Mouse (Mus musculus) lung, embryonic 15.5 days (tissue): ENCODE data around the gene Aida. TPM values are rescaled to one million over a fixed set of nuclear protein-coding genes. Genes with fewer than 3 reads are reported as not detected.
A peak's percentile ranks its signal among the peaks of the same experiment; 100 is the strongest.
"Not testable (repeated sequence)": the region's sequence is repeated elsewhere in the genome, so short reads cannot be mapped to it uniquely, and the experiment has no call there.

Source experiments
- ATAC-seq: fragments of 200-750 bp; cut with Nextera tagmentation; 2 replicates; pipeline ENCODE4 v1.8.0; 2017; ENCODE audit warnings: moderate number of reproducible peaks, borderline replicate concordance; ENCODE audit not compliant: low FRiP score, low TSS enrichment; ENCODE audit errors: extremely low read depth
- H3K27ac ChIP-seq: fragments of 300-500 bp; sonication (generic); 2 replicates; pipeline ENCODE4 v1.5.1; 2015; ENCODE audit warnings: moderate library complexity, mild to moderate bottlenecking, inconsistent platforms
- H3K27me3 ChIP-seq: fragments of 300-500 bp; sonication (generic); 2 replicates; pipeline ENCODE4 v1.6.1; 2015; ENCODE audit warnings: inconsistent platforms
- H3K36me3 ChIP-seq: fragments of 300-500 bp; sonication (generic); 2 replicates; pipeline ENCODE4 v1.6.1; 2015; ENCODE audit warnings: inconsistent platforms
- H3K4me1 ChIP-seq: fragments of 300-500 bp; sonication (generic); 2 replicates; pipeline ENCODE4 v1.6.1; 2015; ENCODE audit warnings: inconsistent platforms
- H3K4me2 ChIP-seq: fragments of 300-500 bp; sonication (generic); 2 replicates; pipeline ENCODE4 v1.6.1; 2015; ENCODE audit warnings: inconsistent platforms, mild to moderate bottlenecking, moderate library complexity
- H3K4me3 ChIP-seq: fragments of 300-500 bp; sonication (generic); 2 replicates; pipeline ENCODE4 v1.5.1; 2015; ENCODE audit warnings: mild to moderate bottlenecking, inconsistent platforms
- H3K9ac ChIP-seq: fragments of 300-500 bp; sonication (generic); 2 replicates; pipeline ENCODE4 v1.6.1; 2015; ENCODE audit warnings: inconsistent platforms
- H3K9me3 ChIP-seq: fragments of 300-500 bp; sonication (generic); 2 replicates; pipeline ENCODE4 v1.6.1; 2016; ENCODE audit warnings: inconsistent platforms
- WGBS: fragments of 180-500 bp; shearing (Covaris S2); methylation state at CpG from one replicate; pipeline ENCODE4 v1.1.7; 2015; 5-methylcytosine and 5-hydroxymethylcytosine counted together
- polyA plus RNA-seq: library from polyadenylated mRNA; unstranded; fragments of >200 nt; fragmentation: Nextera tagmentation; extraction: Ambion mirVana; gene quantifications from 2 replicates; pipeline ENCODE4 v1.2.1, GENCODE M21; 2015

The Aida gene
- polyA plus RNA-seq, 1 experiment from 2014 or later, result 43.9 TPM

GRCm38 (mm10) chr1:183322496-183322895 lies 26.1 kb downstream of the Aida start:
- H3K9me3 ChIP-seq, H3K4me3 ChIP-seq, H3K9ac ChIP-seq, H3K27ac ChIP-seq, H3K4me2 ChIP-seq, H3K27me3 ChIP-seq, H3K4me1 ChIP-seq, ATAC-seq: not testable (repeated sequence)
- peaks cover 63% of the 10 kb centered on the region for H3K36me3 ChIP-seq
- 81% methylated on average over 5 of the region's 5 CpGs for WGBS

DNA sequence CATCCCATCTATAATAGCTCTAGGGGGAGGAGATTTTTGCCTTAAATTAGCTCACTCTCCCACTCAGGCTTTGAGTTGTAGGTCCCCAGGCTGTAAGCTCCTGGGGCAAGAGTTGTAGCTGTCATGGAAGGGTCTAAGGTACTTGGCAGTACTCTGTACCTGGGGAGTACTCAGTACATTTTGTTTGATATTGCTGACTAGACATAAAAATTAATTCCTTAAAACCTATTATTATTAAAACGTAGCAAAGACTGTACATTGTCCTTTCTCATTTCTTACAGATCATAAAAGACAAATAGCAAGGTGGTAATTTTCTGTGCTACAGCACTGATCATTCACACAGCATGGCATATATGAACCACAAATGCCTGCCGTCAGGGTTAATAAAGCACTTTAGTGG lies 27.5 kb downstream of the Aida start:
- no peak overlapping the region for H3K9ac ChIP-seq
- H3K4me2 ChIP-seq, result no peak overlapping the region
- H3K4me1 ChIP-seq, result no peaks in the 10 kb centered on the region
- no peak for ATAC-seq
- 90% methylated on average over 2 of the region's 2 CpGs for WGBS
- no peak overlapping the region for H3K27ac ChIP-seq
- H3K27me3 ChIP-seq, result no peaks in the 10 kb centered on the region
- peaks cover 66% of the 10 kb centered on the region for H3K36me3 ChIP-seq
- no peak overlapping the region for H3K4me3 ChIP-seq
- no peaks in the 10 kb centered on the region for H3K9me3 ChIP-seq

GRCm38 (mm10) chr1:183324433-183324832 lies 28.0 kb downstream of the Aida start:
- H3K9ac ChIP-seq, result no peak overlapping the region
- no peaks in the 10 kb centered on the region for H3K4me1 ChIP-seq
- H3K27me3 ChIP-seq, result no peaks in the 10 kb centered on the region
- WGBS, result 94% methylated on average over 6 of the region's 6 CpGs
- H3K36me3 ChIP-seq, result peaks cover 67% of the 10 kb centered on the region
- H3K9me3 ChIP-seq, result no peaks in the 10 kb centered on the region
- no peak overlapping the region for H3K4me2 ChIP-seq
- no peak for ATAC-seq
- H3K4me3 ChIP-seq, result no peak overlapping the region
- no peak overlapping the region for H3K27ac ChIP-seq

DNA sequence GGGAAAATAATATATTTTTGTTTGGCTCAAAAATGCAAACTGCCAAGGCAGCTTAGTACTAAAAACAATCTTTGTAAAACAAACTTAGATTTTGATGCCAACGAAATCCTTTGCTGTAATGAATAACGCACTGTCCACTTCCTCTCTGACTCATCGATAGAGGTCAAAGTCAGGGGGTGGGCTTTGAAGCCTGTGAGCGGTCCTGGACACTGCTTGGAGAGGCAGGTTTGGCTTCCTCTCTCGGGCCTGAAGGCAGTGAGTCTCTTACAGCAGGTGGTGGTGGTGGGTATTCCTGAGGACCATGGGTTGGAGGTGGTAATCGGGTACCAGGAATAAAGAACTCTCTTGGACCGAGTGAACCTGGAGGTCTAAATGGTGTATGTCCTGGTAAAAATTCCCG lies 30.8 kb downstream of the Aida start:
- Histone ChIP-seq H3K27ac (no peak overlapping the region), H3K4me2 (no peak overlapping the region), H3K36me3 (peaks cover 79% of the 10 kb centered on the region), H3K9me3 (no peaks in the 10 kb centered on the region), H3K4me3 (no peak overlapping the region), H3K27me3 (no peaks in the 10 kb centered on the region), H3K9ac (no peak overlapping the region), H3K4me1 (no peaks in the 10 kb centered on the region)
- WGBS, result 88% methylated on average over 8 of the region's 8 CpGs
- ATAC-seq, result no peak

- H3K27ac ChIP-seq, ATAC-seq, H3K9ac ChIP-seq, H3K4me3 ChIP-seq, H3K9me3 ChIP-seq, H3K27me3 ChIP-seq, H3K4me2 ChIP-seq, H3K4me1 ChIP-seq: not testable (repeated sequence)
- H3K36me3 ChIP-seq, result peaks cover 22% of the 10 kb centered on the region
- 97% methylated on average over 1 of the region's 1 CpGs for WGBS
Measured at GRCm38 (mm10) chr1:183342902-183343301, 46.5 kb downstream of the Aida start.

DNA sequence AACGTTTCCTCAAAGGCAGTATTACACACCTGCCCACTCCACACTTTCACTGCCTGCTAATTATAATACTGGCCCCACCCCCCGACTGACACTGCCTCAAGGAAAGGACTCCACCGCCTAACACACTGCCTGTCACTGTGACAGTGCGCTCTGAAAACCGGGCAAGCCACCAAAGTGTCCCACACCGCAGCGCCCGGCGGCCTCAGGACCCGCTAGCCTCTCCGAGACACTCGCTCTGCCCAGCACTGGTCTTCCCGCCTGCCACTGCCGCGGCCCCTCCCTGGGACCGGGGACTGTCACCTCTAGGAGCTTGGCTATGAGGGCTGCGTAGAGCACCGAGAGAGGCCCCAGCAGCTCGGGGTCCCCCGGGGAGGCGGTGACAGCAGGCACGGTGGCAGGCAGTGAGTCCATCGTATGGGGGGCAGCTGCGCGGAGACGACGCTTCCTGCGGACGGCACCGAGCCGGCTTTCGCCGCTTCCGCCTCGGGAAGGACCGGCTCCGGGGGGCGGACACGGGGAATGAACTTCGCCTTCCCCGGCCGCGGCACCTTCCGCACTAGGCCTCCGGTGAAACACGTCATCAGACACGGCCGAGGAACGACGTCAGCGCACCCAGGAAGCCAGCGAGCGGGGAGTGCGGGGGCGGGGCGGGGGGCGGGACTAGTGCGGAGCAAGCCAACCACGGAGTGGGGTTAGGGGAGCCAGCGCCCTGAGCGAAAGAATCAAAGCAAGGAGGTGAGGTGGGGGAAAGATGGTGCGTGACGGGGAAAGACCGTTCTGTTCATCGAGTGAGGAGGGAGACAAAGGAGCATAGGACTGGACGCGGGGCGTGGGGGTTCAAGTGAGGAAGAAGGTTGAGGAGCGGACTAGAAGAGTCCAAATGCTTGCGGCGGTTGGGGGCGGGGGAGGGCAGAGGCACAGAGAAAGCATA lies 48.8 kb downstream of the Aida start:
- peak; percentile 96 for ATAC-seq
- Histone ChIP-seq H3K9ac (peak overlapping the region; percentile 94), H3K27ac (peak overlapping the region; percentile 78), H3K27me3 (no peaks in the 10 kb centered on the region), H3K36me3 (peaks cover 30% of the 10 kb centered on the region), H3K9me3 (no peaks in the 10 kb centered on the region), H3K4me1 (peaks cover 7% of the 10 kb centered on the region), H3K4me3 (peak overlapping the region; percentile 100), H3K4me2 (peak overlapping the region; percentile 91)
- WGBS, result under 1% methylated on average over 69 of the region's 72 CpGs

DNA sequence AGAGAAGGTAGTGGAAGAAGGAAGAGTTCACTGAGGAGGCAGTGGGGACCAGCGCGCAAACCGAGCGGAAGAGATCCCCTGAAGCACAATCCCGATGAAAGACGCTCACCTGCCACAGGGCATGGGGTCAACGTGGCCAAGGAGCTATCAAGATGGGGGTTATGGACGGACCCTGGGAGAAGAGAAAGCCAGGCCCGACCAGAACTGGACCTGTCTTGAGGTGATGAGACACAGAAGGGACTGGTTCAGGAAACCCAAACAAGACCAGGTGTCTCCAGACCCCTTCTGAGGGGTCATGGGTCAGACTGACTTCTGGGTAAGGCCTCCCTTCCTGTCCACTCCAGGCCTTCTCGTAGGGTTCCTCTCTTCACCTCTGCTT lies 49.4 kb downstream of the Aida start:
- peak overlapping the region; percentile 100 for H3K4me3 ChIP-seq
- peaks cover 7% of the 10 kb centered on the region for H3K4me1 ChIP-seq
- H3K9me3 ChIP-seq, result no peaks in the 10 kb centered on the region
- WGBS, result 3% methylated on average over 10 of the region's 10 CpGs
- no peaks in the 10 kb centered on the region for H3K27me3 ChIP-seq
- ATAC-seq, result no peak; the same call in 1 of the 2 replicates
- H3K36me3 ChIP-seq, result peaks cover 36% of the 10 kb centered on the region
- peak overlapping the region; percentile 94 for H3K9ac ChIP-seq
- peak overlapping the region; percentile 78 for H3K27ac ChIP-seq
- peak overlapping the region; percentile 91 for H3K4me2 ChIP-seq

DNA sequence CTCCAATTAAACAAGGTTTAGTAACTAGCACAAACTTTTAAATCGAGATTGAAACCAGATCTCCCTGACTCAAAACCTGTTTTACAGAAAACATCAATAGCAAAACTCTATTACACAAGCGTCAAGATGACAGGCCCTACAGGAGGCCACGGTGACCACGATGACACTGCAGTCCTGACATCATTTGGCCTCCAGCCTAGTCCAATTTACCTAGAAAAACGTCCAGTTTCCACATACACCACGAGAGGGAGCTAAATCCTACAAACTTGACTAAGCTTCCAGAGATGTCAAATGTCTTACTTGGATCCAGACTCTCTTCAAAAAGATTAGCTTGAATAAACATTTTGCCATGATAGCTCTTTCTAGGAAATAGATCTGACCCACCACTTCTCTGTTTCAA lies 53.5 kb downstream of the Aida start:
- Histone ChIP-seq H3K4me2 (no peak overlapping the region), H3K27ac (no peak overlapping the region), H3K9me3 (no peaks in the 10 kb centered on the region), H3K4me1 (peaks cover 7% of the 10 kb centered on the region), H3K4me3 (no peak overlapping the region), H3K9ac (no peak overlapping the region), H3K36me3 (peaks cover 59% of the 10 kb centered on the region), H3K27me3 (no peaks in the 10 kb centered on the region)
- WGBS, result 21% methylated on average over 6 of the region's 6 CpGs
- no peak for ATAC-seq

DNA sequence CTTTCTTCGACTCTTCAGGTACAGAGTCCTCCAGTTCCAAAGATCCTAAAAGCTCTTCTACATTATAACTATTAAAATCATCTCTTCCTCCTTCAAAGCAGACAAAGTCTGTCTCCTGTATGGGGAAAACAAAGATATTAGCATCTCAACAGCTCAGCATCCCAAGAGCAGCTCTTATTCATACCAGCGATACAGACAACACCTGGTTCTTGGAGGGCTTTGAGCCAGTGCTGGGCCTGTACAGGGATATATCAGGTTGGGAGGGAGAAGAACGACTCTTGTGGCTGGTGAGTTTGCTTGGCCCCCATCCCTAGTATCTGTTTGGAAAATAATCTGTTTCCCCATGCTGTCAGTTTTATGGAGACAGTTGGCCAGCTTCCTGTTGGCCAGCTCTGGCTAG lies 62.5 kb downstream of the Aida start:
- H3K27ac ChIP-seq, result no peak overlapping the region
- no peaks in the 10 kb centered on the region for H3K4me1 ChIP-seq
- no peak overlapping the region for H3K4me2 ChIP-seq
- H3K9ac ChIP-seq, result no peak overlapping the region
- peaks cover 73% of the 10 kb centered on the region for H3K36me3 ChIP-seq
- no peak for ATAC-seq
- no peaks in the 10 kb centered on the region for H3K9me3 ChIP-seq
- 87% methylated on average over 3 of the region's 3 CpGs for WGBS
- H3K4me3 ChIP-seq, result no peak overlapping the region
- no peaks in the 10 kb centered on the region for H3K27me3 ChIP-seq

GRCm38 (mm10) chr1:183362301-183362700 lies 65.9 kb downstream of the Aida start:
- no peak overlapping the region for H3K4me2 ChIP-seq
- WGBS, result 81% methylated on average over 5 of the region's 5 CpGs
- H3K36me3 ChIP-seq, result peaks cover 65% of the 10 kb centered on the region

GRCm38 (mm10) chr1:183362729-183363576 lies 66.6 kb downstream of the Aida start:
- H3K36me3 ChIP-seq, result peaks cover 59% of the 10 kb centered on the region
- H3K4me3 ChIP-seq, result no peak overlapping the region
- WGBS, result 59% methylated on average over 14 of the region's 14 CpGs
- H3K27me3 ChIP-seq, result no peaks in the 10 kb centered on the region
- H3K9me3 ChIP-seq, result no peaks in the 10 kb centered on the region
- no peak overlapping the region for H3K9ac ChIP-seq
- H3K4me2 ChIP-seq, result no peak overlapping the region
- H3K27ac ChIP-seq, result no peak overlapping the region
- H3K4me1 ChIP-seq, result peaks cover 6% of the 10 kb centered on the region
- 0 out of 2 replicates have a peak, but pooled peaks have one; percentile 23 for ATAC-seq

More at GRCm38 (mm10) chr1:183362301-183362700, 65.9 kb downstream of the Aida start:
- Histone ChIP-seq H3K27me3 (no peaks in the 10 kb centered on the region), H3K4me1 (no peaks in the 10 kb centered on the region), H3K9ac (no peak overlapping the region), H3K27ac (no peak overlapping the region), H3K4me3 (no peak overlapping the region), H3K9me3 (no peaks in the 10 kb centered on the region)
- ATAC-seq, result no peak

GRCm38 (mm10) chr1:183363577-183363867 lies 67.1 kb downstream of the Aida start:
- Histone ChIP-seq H3K4me1 (peaks cover 11% of the 10 kb centered on the region), H3K27ac (no peak overlapping the region), H3K27me3 (no peaks in the 10 kb centered on the region), H3K4me2 (no peak overlapping the region), H3K4me3 (no peak overlapping the region), H3K36me3 (peaks cover 53% of the 10 kb centered on the region), H3K9me3 (no peaks in the 10 kb centered on the region), H3K9ac (no peak overlapping the region)
- WGBS, result 70% methylated on average over 5 of the region's 5 CpGs
- ATAC-seq, result 0 out of 2 replicates have a peak, but pooled peaks have one; percentile 23
